Mouse (Mus musculus) cerebellum, adult 11 months (tissue): Measurements from ENCODE around the gene Efnb3.
"Not testable (repeated sequence)": the region's sequence is repeated elsewhere in the genome, so short reads cannot be mapped to it uniquely, and the experiment has no call there.

ENCODE experiments used
- DNase-seq: peaks from one replicate; pipeline ENCODE4 v3.0.0; 2022

Gene Efnb3

GRCm38 (mm10) chr11:69549060-69549656 is 10.8 kb downstream of the Efnb3 start, which contains the start of gene Dnah2:
Gene Dnah2 (minus strand): TSS chr11:69549110.
- no peak for DNase-seq

GRCm38 (mm10) chr11:69547071-69547470 is 12.9 kb downstream of the Efnb3 start:
- no peak for DNase-seq

- peak; percentile 68 for DNase-seq
These were observed 13.5 kb downstream of the Efnb3 start for GRCm38 (mm10) chr11:69546423-69547053.

GRCm38 (mm10) chr11:69545957-69546356 is 14.0 kb downstream of the Efnb3 start:
- DNase-seq: no peak

- no peak for DNase-seq
These were observed 16.4 kb downstream of the Efnb3 start for GRCm38 (mm10) chr11:69543598-69543997.

- DNase-seq: not testable (repeated sequence)
These were observed 18.3 kb downstream of the Efnb3 start for GRCm38 (mm10) chr11:69541741-69542140.

GRCm38 (mm10) chr11:69540700-69541099 is 19.3 kb downstream of the Efnb3 start:
- no peak for DNase-seq

GRCm38 (mm10) chr11:69534990-69535389 is 25.0 kb downstream of the Efnb3 start:
- DNase-seq: no peak

GRCm38 (mm10) chr11:69532480-69533150 is 27.4 kb downstream of the Efnb3 start:
- DNase-seq: no peak

GRCm38 (mm10) chr11:69530755-69531154 is 29.2 kb downstream of the Efnb3 start:
- not testable (repeated sequence) for DNase-seq

- DNase-seq: not testable (repeated sequence)
These were observed 29.7 kb downstream of the Efnb3 start for GRCm38 (mm10) chr11:69530281-69530680.

GRCm38 (mm10) chr11:69528031-69528390 is 32.0 kb downstream of the Efnb3 start:
- DNase-seq: no peak

- DNase-seq: no peak
These were observed 32.6 kb downstream of the Efnb3 start for GRCm38 (mm10) chr11:69527098-69528030.

GRCm38 (mm10) chr11:69526631-69527030 is 33.4 kb downstream of the Efnb3 start:
- DNase-seq: no peak

GRCm38 (mm10) chr11:69525661-69526060 is 34.3 kb downstream of the Efnb3 start:
- no peak for DNase-seq

GRCm38 (mm10) chr11:69523651-69524050 is 36.4 kb downstream of the Efnb3 start:
- no peak for DNase-seq

- DNase-seq: no peak
These were observed 38.4 kb downstream of the Efnb3 start for GRCm38 (mm10) chr11:69521526-69522149.

- no peak for DNase-seq
These were observed 40.0 kb downstream of the Efnb3 start for GRCm38 (mm10) chr11:69519976-69520375.

- DNase-seq: no peak
These were observed 43.3 kb downstream of the Efnb3 start for GRCm38 (mm10) chr11:69516661-69517060.

- DNase-seq: no peak
These were observed 43.8 kb downstream of the Efnb3 start for GRCm38 (mm10) chr11:69516151-69516640.

GRCm38 (mm10) chr11:69513840-69514239 is 46.2 kb downstream of the Efnb3 start:
- DNase-seq: peak; percentile 44

GRCm38 (mm10) chr11:69510796-69511496 is 49.1 kb downstream of the Efnb3 start:
- no peak for DNase-seq
